Mouse (Mus musculus) left cerebral cortex, adult 2 months (tissue): Measurements from ENCODE around the gene Dpyd. TPM values are rescaled to one million over a fixed set of nuclear protein-coding genes. Genes with fewer than 3 reads are reported as not detected.

Experiments used
- DNase-seq, 2 experiments: peaks; one replicate each; pipeline ENCODE4 v3.0.0; 2021 to 2022; ENCODE audit warnings: low spot score in 2 of 2, mixed read lengths in 1 of 2; ENCODE audit errors: extremely low spot score in 1 of 2
- H3K27ac ChIP-seq: fragments of 200-600 bp; 2 replicates; pipeline ENCODE4 v1.8.1; 2022
- H3K4me3 ChIP-seq: fragments of 200-600 bp; 2 replicates; pipeline ENCODE4 v1.8.1; 2022
- CTCF ChIP-seq: fragments of 200-600 bp; IDR thresholded peaks from 2 replicates; pipeline ENCODE4 v1.8.1; 2022; ENCODE audit warnings: antibody characterized with exemption, mild to moderate bottlenecking, moderate library complexity
- intact Hi-C: fragments of 180-260 bp; cut with DNase I; formaldehyde crosslinking; loops from one replicate; pipeline ENCODE4 v1.15.1; 2025
- total RNA-seq, 2 experiments: library from RNA; stranded (reverse); gene quantifications; 2 replicates each; pipeline ENCODE4 v1.2.3; 2021

Gene Dpyd
- total RNA-seq, 2 experiments from 2014 or later = 9.8 to 12.1 TPM

- Histone ChIP-seq H3K4me3 (no peak overlapping the region), H3K27ac (no peak overlapping the region)
- DNase-seq = no peak
- intact Hi-C loops = no loop called here
- TF ChIP-seq CTCF = no peak
These were observed 752.8 kb downstream of the Dpyd start for GRCm38 (mm10) chr3:119314693-119315092.

- DNase-seq = no peak
- no peak for TF ChIP-seq CTCF
- H3K4me3 ChIP-seq = no peak overlapping the region
- intact Hi-C loops = no loop called here
- no peak overlapping the region for H3K27ac ChIP-seq
These were observed 767.1 kb downstream of the Dpyd start for GRCm38 (mm10) chr3:119329063-119329462.

- DNase-seq = peak; percentile 18 to 26
- no peak overlapping the region for H3K27ac ChIP-seq
- TF ChIP-seq CTCF = no peak
- no peak overlapping the region for H3K4me3 ChIP-seq
- intact Hi-C loops = no loop called here
These were observed 771.7 kb downstream of the Dpyd start for GRCm38 (mm10) chr3:119333335-119334305.

- peak in 1 of 2 experiments; percentile 13 for DNase-seq
- H3K27ac ChIP-seq = no peak overlapping the region
- intact Hi-C loops = no loop called here
- H3K4me3 ChIP-seq = no peak overlapping the region
- TF ChIP-seq CTCF = no peak
These were observed 799.8 kb downstream of the Dpyd start for GRCm38 (mm10) chr3:119361555-119362385.

- Histone ChIP-seq H3K27ac (no peak overlapping the region), H3K4me3 (no peak overlapping the region)
- intact Hi-C loops = no loop called here
- no peak for DNase-seq
- TF ChIP-seq CTCF = no peak
These were observed 800.5 kb downstream of the Dpyd start for GRCm38 (mm10) chr3:119362392-119362791.

GRCm38 (mm10) chr3:119368931-119369330 is 807.0 kb downstream of the Dpyd start:
- intact Hi-C loops = no loop called here
- Histone ChIP-seq H3K27ac (no peak overlapping the region), H3K4me3 (no peak overlapping the region)
- TF ChIP-seq CTCF = peak; percentile 39
- no peak for DNase-seq

- intact Hi-C loops = no loop called here
- no peak for TF ChIP-seq CTCF
- no peak for DNase-seq
- H3K27ac ChIP-seq = no peak overlapping the region
- H3K4me3 ChIP-seq = no peak overlapping the region
These were observed 819.2 kb downstream of the Dpyd start for GRCm38 (mm10) chr3:119381119-119381518.

- Histone ChIP-seq H3K27ac (no peak overlapping the region), H3K4me3 (no peak overlapping the region)
- no peak for DNase-seq
- TF ChIP-seq CTCF = no peak
- intact Hi-C loops = no loop called here
These were observed 820.5 kb downstream of the Dpyd start for GRCm38 (mm10) chr3:119382395-119382794.

GRCm38 (mm10) chr3:119387332-119388105 is 825.6 kb downstream of the Dpyd start:
- intact Hi-C loops = no loop called here
- no peak for TF ChIP-seq CTCF
- peak overlapping the region; percentile 32 for H3K4me3 ChIP-seq
- no peak overlapping the region for H3K27ac ChIP-seq
- DNase-seq = no peak

- Histone ChIP-seq H3K4me3 (no peak overlapping the region), H3K27ac (no peak overlapping the region)
- intact Hi-C loops = no loop called here
- no peak for DNase-seq
- TF ChIP-seq CTCF = no peak
These were observed 835.3 kb downstream of the Dpyd start for GRCm38 (mm10) chr3:119397205-119397604.

GRCm38 (mm10) chr3:119402836-119403728 is 841.2 kb downstream of the Dpyd start:
- TF ChIP-seq CTCF = no peak
- DNase-seq = no peak
- intact Hi-C loops = no loop called here

More at GRCm38 (mm10) chr3:119402836-119403728, 841.2 kb downstream of the Dpyd start:
- H3K27ac ChIP-seq = no peak overlapping the region
- H3K4me3 ChIP-seq = no peak overlapping the region
